Mouse (Mus musculus): Measurements from ENCODE around the gene Olfr1216. TPM values are rescaled to one million over a fixed set of nuclear protein-coding genes. Genes with fewer than 3 reads are reported as not detected.
"Not testable (repeated sequence)": the region's sequence is repeated elsewhere in the genome, so short reads cannot be mapped to it uniquely, and the experiment has no call there.

The Olfr1216 gene
- polyA plus RNA-seq (2014; fragmentation: Nextera tagmentation; extraction: Ambion mirVana): not detected in 2 replicates

DNA sequence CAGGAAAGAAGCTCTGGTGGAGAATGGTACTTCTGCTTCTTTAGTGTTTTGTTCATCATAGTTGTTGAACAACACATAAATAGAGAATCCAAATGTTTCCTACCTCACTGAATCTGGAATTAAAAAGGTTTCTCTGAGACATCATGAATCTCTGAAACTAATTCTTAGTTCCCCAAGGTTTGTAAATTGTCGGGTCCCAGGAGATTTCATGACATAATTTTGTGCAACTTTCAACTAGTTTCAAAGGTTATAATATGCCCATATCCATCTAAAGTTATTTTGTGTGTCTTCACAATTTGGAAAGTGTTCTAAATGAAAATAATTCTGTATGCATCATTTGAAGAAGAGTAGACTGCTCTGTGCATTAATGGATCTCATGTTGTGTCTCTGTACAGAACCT, at the start of gene Olfr1216:
Gene Olfr1216, minus strand, starts transcription at position 101 of the 400 bp plus-strand sequence.
- whole genome bisulfite sequencing: 73% methylated on average over 1 of the region's 1 CpGs
- no peaks in the 10 kb centered on the region for H3K9me3 ChIP-seq (ENCODE audit: control insufficient read depth, low read length)
- no peaks in the 10 kb centered on the region for H3K27me3 ChIP-seq (replicated peaks; ENCODE audit: control insufficient read depth, insufficient read depth, low read length)
- no peaks in the 10 kb centered on the region for H3K36me3 ChIP-seq (ENCODE audit: control insufficient read depth, insufficient read depth, low read length)
- H3K4me3 ChIP-seq (ENCODE audit: low read depth, low read length): no peak within 1 kb of the TSS
- ATAC-seq (ENCODE audit: low read depth) (no peak), DNase-seq (ENCODE audit: low spot score) (no peak)
- H3K9ac ChIP-seq (ENCODE audit: low read depth, low read length): no peak within 1 kb of the TSS
- no peaks in the 10 kb centered on the region for H3K4me1 ChIP-seq (ENCODE audit: control insufficient read depth, insufficient read depth, low read length)
- H3K27ac ChIP-seq (replicated peaks; ENCODE audit: low read depth, low read length): no peak within 1 kb of the TSS
- no peak within 1 kb of the TSS for H3K4me2 ChIP-seq (ENCODE audit: low read depth, low read length)

DNA sequence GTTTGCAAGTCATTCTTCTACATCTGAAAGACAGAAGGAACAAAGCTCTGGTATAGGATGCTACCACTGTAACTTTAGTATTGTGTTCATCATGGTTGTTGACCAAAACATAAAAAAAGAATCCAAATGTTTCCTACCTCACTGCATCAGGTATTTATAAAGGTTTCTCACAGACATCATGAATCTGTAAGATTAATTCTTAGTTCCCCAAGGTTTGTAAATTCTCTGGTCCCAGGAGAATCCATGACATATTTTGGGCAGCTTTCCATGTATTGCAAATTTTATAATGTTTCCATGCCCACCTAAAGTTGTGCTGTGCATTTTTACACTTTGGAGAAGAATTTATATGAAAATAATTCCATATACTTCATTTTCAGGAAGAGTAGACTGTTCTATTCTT, 42.9 kb upstream of the Olfr1216 start, which contains the start of gene Olfr1218:
Gene Olfr1218, minus strand, starts transcription at position 101 of the 400 bp plus-strand sequence.
- no peak within 1 kb of the TSS for H3K4me2 ChIP-seq (ENCODE audit: low read depth, low read length)
- H3K4me1 ChIP-seq (ENCODE audit: control insufficient read depth, insufficient read depth, low read length): no peaks in the 10 kb centered on the region
- ATAC-seq (ENCODE audit: low read depth): no peak
- DNase-seq (ENCODE audit: low spot score): no peak
- no peaks in the 10 kb centered on the region for H3K36me3 ChIP-seq (ENCODE audit: control insufficient read depth, insufficient read depth, low read length)
- no peaks in the 10 kb centered on the region for H3K27me3 ChIP-seq (replicated peaks; ENCODE audit: control insufficient read depth, insufficient read depth, low read length)
- H3K9ac ChIP-seq (ENCODE audit: low read depth, low read length): no peak within 1 kb of the TSS
- no peaks in the 10 kb centered on the region for H3K9me3 ChIP-seq (ENCODE audit: control insufficient read depth, low read length)
- no peak within 1 kb of the TSS for H3K4me3 ChIP-seq (ENCODE audit: low read depth, low read length)
- H3K27ac ChIP-seq (replicated peaks; ENCODE audit: low read depth, low read length): no peak within 1 kb of the TSS

DNA sequence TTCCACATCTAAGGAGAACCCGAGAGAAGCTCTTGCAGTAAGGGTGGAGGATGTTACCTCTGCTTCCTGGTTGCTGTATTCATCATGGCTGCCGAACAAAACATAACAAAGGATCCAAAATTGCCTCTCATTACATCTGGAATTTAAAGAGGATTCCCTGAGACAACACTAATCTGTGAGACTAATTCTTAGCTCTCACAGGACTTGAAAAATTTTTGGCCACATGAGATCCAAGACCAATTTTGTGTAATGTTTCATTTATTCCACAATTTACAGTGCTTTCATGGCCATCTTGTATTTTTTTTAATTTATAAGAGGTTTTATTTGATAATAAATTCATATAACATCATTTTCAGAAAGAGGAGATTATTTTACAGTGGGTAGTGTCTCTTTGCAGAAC, 13.8 kb upstream of the Olfr1216 start, which contains the start of gene Olfr1217:
Gene Olfr1217, minus strand, starts transcription at position 101 of the 400 bp plus-strand sequence.
- Histone ChIP-seq H3K4me3 (ENCODE audit: low read depth, low read length) (no peak within 1 kb of the TSS), H3K4me1 (ENCODE audit: control insufficient read depth, insufficient read depth, low read length) (no peaks in the 10 kb centered on the region), H3K27ac (replicated peaks; ENCODE audit: low read depth, low read length) (no peak within 1 kb of the TSS), H3K4me2 (ENCODE audit: low read depth, low read length) (no peak within 1 kb of the TSS), H3K9ac (ENCODE audit: low read depth, low read length) (no peak within 1 kb of the TSS), H3K9me3 (ENCODE audit: control insufficient read depth, low read length) (no peaks in the 10 kb centered on the region), H3K36me3 (ENCODE audit: control insufficient read depth, insufficient read depth, low read length) (no peaks in the 10 kb centered on the region), H3K27me3 (replicated peaks; ENCODE audit: control insufficient read depth, insufficient read depth, low read length) (no peaks in the 10 kb centered on the region)
- WGBS: 69% methylated on average over 2 of the region's 2 CpGs
- ATAC-seq (ENCODE audit: low read depth): no peak
- DNase-seq (ENCODE audit: low spot score): no peak

DNA sequence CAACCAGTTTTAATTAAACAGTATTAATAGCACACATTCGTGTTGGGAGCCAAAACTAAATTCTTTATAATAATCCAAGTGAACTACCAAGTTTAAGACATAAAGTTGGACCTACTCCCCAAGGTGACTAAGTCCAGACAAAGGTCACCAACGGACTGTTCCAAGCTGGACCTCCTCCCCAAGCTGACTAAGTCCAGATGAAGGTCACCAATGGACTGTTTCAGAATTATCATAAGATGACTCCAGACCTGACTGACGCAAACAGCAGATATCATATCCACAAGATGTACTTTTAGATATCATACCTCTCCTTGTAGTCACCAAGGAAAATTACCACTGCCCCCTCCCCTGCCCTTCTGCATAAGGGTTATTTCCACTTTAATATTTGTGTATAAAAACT, 3.3 kb upstream of the Olfr1216 start:
- H3K4me1 ChIP-seq (ENCODE audit: control insufficient read depth, insufficient read depth, low read length); H3K4me2 ChIP-seq (ENCODE audit: low read depth, low read length); H3K27me3 ChIP-seq (replicated peaks; ENCODE audit: control insufficient read depth, insufficient read depth, low read length); H3K9me3 ChIP-seq (ENCODE audit: control insufficient read depth, low read length); H3K9ac ChIP-seq (ENCODE audit: low read depth, low read length); H3K27ac ChIP-seq (replicated peaks; ENCODE audit: low read depth, low read length); DNase-seq (ENCODE audit: low spot score); ATAC-seq (ENCODE audit: low read depth); H3K4me3 ChIP-seq (ENCODE audit: low read depth, low read length); H3K36me3 ChIP-seq (ENCODE audit: control insufficient read depth, insufficient read depth, low read length): not testable (repeated sequence)
- WGBS: 67% methylated on average over 3 of the region's 3 CpGs

DNA sequence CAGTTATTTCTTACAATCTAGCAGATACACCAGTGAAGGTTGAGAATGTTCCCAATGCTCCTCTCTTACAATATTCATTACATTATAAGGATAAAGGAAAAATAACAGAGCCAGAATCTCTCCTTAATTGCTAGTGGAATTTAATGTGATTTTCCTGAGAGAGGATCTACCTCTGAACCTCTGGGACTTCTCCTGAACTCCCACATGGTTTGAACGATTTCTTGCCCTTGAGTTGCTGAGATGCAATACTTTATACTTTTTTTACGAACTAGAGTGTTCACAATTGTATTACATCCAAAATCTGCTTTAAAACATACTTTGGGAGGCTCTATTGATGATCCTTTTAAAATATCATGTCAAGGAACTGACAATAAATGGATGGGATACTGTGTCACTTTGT, 11.3 kb downstream of the Olfr1216 start, which contains the start of gene Olfr1215:
Gene Olfr1215, minus strand, starts transcription at position 101 of the 400 bp plus-strand sequence.
- H3K4me2 ChIP-seq (ENCODE audit: low read depth, low read length): no peak within 1 kb of the TSS
- no peaks in the 10 kb centered on the region for H3K36me3 ChIP-seq (ENCODE audit: control insufficient read depth, insufficient read depth, low read length)
- no peak within 1 kb of the TSS for H3K9ac ChIP-seq (ENCODE audit: low read depth, low read length)
- DNase-seq (ENCODE audit: low spot score): no peak
- H3K4me1 ChIP-seq (ENCODE audit: control insufficient read depth, insufficient read depth, low read length): no peaks in the 10 kb centered on the region
- no peaks in the 10 kb centered on the region for H3K27me3 ChIP-seq (replicated peaks; ENCODE audit: control insufficient read depth, insufficient read depth, low read length)
- no peak for ATAC-seq (ENCODE audit: low read depth)
- WGBS: 65% methylated on average over 2 of the region's 2 CpGs
- H3K9me3 ChIP-seq (ENCODE audit: control insufficient read depth, low read length): no peaks in the 10 kb centered on the region
- H3K27ac ChIP-seq (replicated peaks; ENCODE audit: low read depth, low read length): no peak within 1 kb of the TSS
- H3K4me3 ChIP-seq (ENCODE audit: low read depth, low read length): no peak within 1 kb of the TSS

DNA sequence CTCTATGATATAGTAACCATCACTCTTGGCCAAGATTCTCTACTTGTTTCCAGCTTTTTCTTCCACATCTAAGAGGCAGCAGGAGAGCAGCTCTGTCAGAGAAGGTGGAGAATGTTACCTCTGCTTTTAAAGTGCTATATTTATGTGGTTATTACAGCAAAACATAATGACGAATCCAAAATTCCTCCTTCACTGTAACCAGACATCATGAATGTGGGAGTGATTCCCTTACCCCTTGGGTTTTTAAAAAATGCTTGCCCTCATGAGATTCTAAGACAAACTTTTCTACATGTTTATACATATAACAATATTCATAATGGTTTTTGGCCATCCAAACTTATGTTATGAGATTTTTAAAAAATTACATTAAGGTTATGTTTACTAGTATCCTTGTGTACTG, 25.6 kb downstream of the Olfr1216 start, which contains the start of gene Olfr1214:
Gene Olfr1214, minus strand, starts transcription at position 101 of the 400 bp plus-strand sequence.
- WGBS: 78% methylated on average over 1 of the region's 1 CpGs
- H3K4me2 ChIP-seq (ENCODE audit: low read depth, low read length): no peak within 1 kb of the TSS
- no peaks in the 10 kb centered on the region for H3K27me3 ChIP-seq (replicated peaks; ENCODE audit: control insufficient read depth, insufficient read depth, low read length)
- H3K4me1 ChIP-seq (ENCODE audit: control insufficient read depth, insufficient read depth, low read length): no peaks in the 10 kb centered on the region
- H3K9ac ChIP-seq (ENCODE audit: low read depth, low read length): no peak within 1 kb of the TSS
- DNase-seq (ENCODE audit: low spot score): no peak
- no peak within 1 kb of the TSS for H3K27ac ChIP-seq (replicated peaks; ENCODE audit: low read depth, low read length)
- H3K36me3 ChIP-seq (ENCODE audit: control insufficient read depth, insufficient read depth, low read length): no peaks in the 10 kb centered on the region
- H3K9me3 ChIP-seq (ENCODE audit: control insufficient read depth, low read length): no peaks in the 10 kb centered on the region
- no peak for ATAC-seq (ENCODE audit: low read depth)
- H3K4me3 ChIP-seq (ENCODE audit: low read depth, low read length): no peak within 1 kb of the TSS

DNA sequence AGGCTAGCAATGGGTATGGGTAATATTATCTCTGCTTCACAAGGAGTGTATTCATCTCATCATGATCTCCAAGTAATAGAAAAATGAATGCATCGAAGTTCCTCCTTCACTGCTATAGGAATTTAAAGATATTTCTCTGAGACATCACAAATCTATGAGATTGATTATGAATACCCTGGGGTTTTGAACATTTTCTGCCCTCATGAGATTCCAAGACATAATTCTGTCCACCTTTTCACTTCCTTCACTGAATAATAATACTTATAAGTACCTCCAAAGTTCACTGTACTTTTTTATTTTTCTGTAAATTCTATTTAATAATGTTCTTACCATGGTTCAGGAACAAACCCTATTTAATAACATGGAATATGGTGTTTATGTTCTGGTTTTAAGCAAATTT, 38.0 kb downstream of the Olfr1216 start, which contains the start of gene Gm13762:
Gene Gm13762, minus strand, starts transcription at position 101 of the 400 bp plus-strand sequence.
- Histone ChIP-seq H3K27ac (replicated peaks; ENCODE audit: low read depth, low read length) (no peak within 1 kb of the TSS), H3K36me3 (ENCODE audit: control insufficient read depth, insufficient read depth, low read length) (no peaks in the 10 kb centered on the region), H3K9ac (ENCODE audit: low read depth, low read length) (no peak within 1 kb of the TSS), H3K4me3 (ENCODE audit: low read depth, low read length) (no peak within 1 kb of the TSS), H3K4me2 (ENCODE audit: low read depth, low read length) (no peak within 1 kb of the TSS), H3K4me1 (ENCODE audit: control insufficient read depth, insufficient read depth, low read length) (no peaks in the 10 kb centered on the region), H3K27me3 (replicated peaks; ENCODE audit: control insufficient read depth, insufficient read depth, low read length) (no peaks in the 10 kb centered on the region), H3K9me3 (ENCODE audit: control insufficient read depth, low read length) (no peaks in the 10 kb centered on the region)
- 57% methylated on average over 1 of the region's 1 CpGs for WGBS
- DNase-seq (ENCODE audit: low spot score): no peak
- no peak for ATAC-seq (ENCODE audit: low read depth)

Other genes starting within 250 kb of the Olfr1216 start
- not detected in 2 replicates for gene Olfr1200, start 247.9 kb downstream of the Olfr1216 start, polyA plus RNA-seq (2014; fragmentation: Nextera tagmentation; extraction: Ambion mirVana)
- gene Olfr1201, start 225.3 kb downstream of the Olfr1216 start, polyA plus RNA-seq (2014; fragmentation: Nextera tagmentation; extraction: Ambion mirVana): not detected in 2 replicates
- gene Olfr1202, start 203.8 kb downstream of the Olfr1216 start, polyA plus RNA-seq (2014; fragmentation: Nextera tagmentation; extraction: Ambion mirVana): not detected in 2 replicates
- not detected in 2 replicates for gene Olfr1205, start 188.6 kb downstream of the Olfr1216 start, polyA plus RNA-seq (2014; fragmentation: Nextera tagmentation; extraction: Ambion mirVana)
- 0.03 TPM in 1 of 2 replicates, not detected in the other for gene Olfr1204, start 169.0 kb downstream of the Olfr1216 start, polyA plus RNA-seq (2014; fragmentation: Nextera tagmentation; extraction: Ambion mirVana)
- gene Olfr1206, start 155.1 kb downstream of the Olfr1216 start, polyA plus RNA-seq (2014; fragmentation: Nextera tagmentation; extraction: Ambion mirVana): 0.06 TPM in 1 of 2 replicates, not detected in the other
- not detected in 2 replicates for gene Olfr1208, start 116.0 kb downstream of the Olfr1216 start, polyA plus RNA-seq (2014; fragmentation: Nextera tagmentation; extraction: Ambion mirVana)
- gene Olfr1209, start 103.2 kb downstream of the Olfr1216 start, polyA plus RNA-seq (2014; fragmentation: Nextera tagmentation; extraction: Ambion mirVana): not detected in 2 replicates
- 0.11 TPM in 1 of 2 replicates, not detected in the other for gene Olfr1211, start 80.2 kb downstream of the Olfr1216 start, polyA plus RNA-seq (2014; fragmentation: Nextera tagmentation; extraction: Ambion mirVana)
- not detected in 2 replicates for gene Olfr1212, start 64.4 kb downstream of the Olfr1216 start, polyA plus RNA-seq (2014; fragmentation: Nextera tagmentation; extraction: Ambion mirVana)
- gene Gm13762, start 38.1 kb downstream of the Olfr1216 start, polyA plus RNA-seq (2014; fragmentation: Nextera tagmentation; extraction: Ambion mirVana): not detected in 2 replicates
- gene Olfr1214, start 25.7 kb downstream of the Olfr1216 start, polyA plus RNA-seq (2014; fragmentation: Nextera tagmentation; extraction: Ambion mirVana): not detected in 2 replicates
- not detected in 2 replicates for gene Olfr1215, start 11.4 kb downstream of the Olfr1216 start, polyA plus RNA-seq (2014; fragmentation: Nextera tagmentation; extraction: Ambion mirVana)
- gene Olfr1217, start 13.7 kb upstream of the Olfr1216 start, polyA plus RNA-seq (2014; fragmentation: Nextera tagmentation; extraction: Ambion mirVana): not detected in 2 replicates
- gene Olfr1218, start 42.8 kb upstream of the Olfr1216 start, polyA plus RNA-seq (2014; fragmentation: Nextera tagmentation; extraction: Ambion mirVana): not detected in 2 replicates
- gene Olfr1219, start 65.2 kb upstream of the Olfr1216 start, polyA plus RNA-seq (2014; fragmentation: Nextera tagmentation; extraction: Ambion mirVana): not detected in 2 replicates
- not detected in 2 replicates for gene Olfr1220, start 88.5 kb upstream of the Olfr1216 start, polyA plus RNA-seq (2014; fragmentation: Nextera tagmentation; extraction: Ambion mirVana)
- 0.04 TPM in 1 of 2 replicates, not detected in the other for gene Olfr1221, start 98.9 kb upstream of the Olfr1216 start, polyA plus RNA-seq (2014; fragmentation: Nextera tagmentation; extraction: Ambion mirVana)
- 0.06 TPM in 1 of 2 replicates, not detected in the other for gene Olfr1222, start 114.7 kb upstream of the Olfr1216 start, polyA plus RNA-seq (2014; fragmentation: Nextera tagmentation; extraction: Ambion mirVana)
- gene Olfr1223, start 133.2 kb upstream of the Olfr1216 start, polyA plus RNA-seq (2014; fragmentation: Nextera tagmentation; extraction: Ambion mirVana): not detected in 2 replicates
- not detected in 2 replicates for gene Olfr1224-ps1, start 145.8 kb upstream of the Olfr1216 start, polyA plus RNA-seq (2014; fragmentation: Nextera tagmentation; extraction: Ambion mirVana)
- not detected in 2 replicates for gene Olfr1225, start 156.3 kb upstream of the Olfr1216 start, polyA plus RNA-seq (2014; fragmentation: Nextera tagmentation; extraction: Ambion mirVana)
- 0.08 and 0.14 TPM in 2 replicates for gene Olfr1226, start 181.7 kb upstream of the Olfr1216 start, polyA plus RNA-seq (2014; fragmentation: Nextera tagmentation; extraction: Ambion mirVana)
- gene Olfr1228, start 235.7 kb upstream of the Olfr1216 start, polyA plus RNA-seq (2014; fragmentation: Nextera tagmentation; extraction: Ambion mirVana): not detected in 2 replicates

Data from embryonic facial prominence, embryonic 14.5 days (tissue).